Mouse (Mus musculus): ENCODE measurements at regions not wholly inside any gene's neighbourhood (a gene's known extent, or its start where the extent isn't known, plus 50 kb on each side); places are given as distances from the start of the nearest gene placed in this dataset.

- no peak for TF ChIP-seq CTCF (IDR thresholded peaks at IDR 0.05; ENCODE audit: borderline replicate concordance, insufficient read depth, low read depth, low read length)
- no peak for TF ChIP-seq POLR2A (IDR thresholded peaks at IDR 0.05; ENCODE audit: borderline replicate concordance, insufficient read depth, low read length)
These were observed 107.8 kb downstream of the Btg1 start for GRCm38 (mm10) chr10:96724436-96725175.
